Mouse (Mus musculus) left cerebral cortex, adult 18-20 months (tissue): ENCODE measurements around the gene Trim31. TPM values are rescaled to one million over a fixed set of nuclear protein-coding genes. Genes with fewer than 3 reads are reported as not detected.

Experiments
- DNase-seq, 2 experiments: peaks; one replicate each; pipeline ENCODE4 v3.0.0; 2021 to 2022; ENCODE audit warnings: low spot score in 2 of 2, mixed read lengths in 1 of 2
- total RNA-seq, 2 experiments: library from RNA; stranded (reverse); gene quantifications; 2 replicates each; pipeline ENCODE4 v1.2.3; 2021

The Trim31 gene
- total RNA-seq, 2 experiments from 2014 or later: not detected

DNA sequence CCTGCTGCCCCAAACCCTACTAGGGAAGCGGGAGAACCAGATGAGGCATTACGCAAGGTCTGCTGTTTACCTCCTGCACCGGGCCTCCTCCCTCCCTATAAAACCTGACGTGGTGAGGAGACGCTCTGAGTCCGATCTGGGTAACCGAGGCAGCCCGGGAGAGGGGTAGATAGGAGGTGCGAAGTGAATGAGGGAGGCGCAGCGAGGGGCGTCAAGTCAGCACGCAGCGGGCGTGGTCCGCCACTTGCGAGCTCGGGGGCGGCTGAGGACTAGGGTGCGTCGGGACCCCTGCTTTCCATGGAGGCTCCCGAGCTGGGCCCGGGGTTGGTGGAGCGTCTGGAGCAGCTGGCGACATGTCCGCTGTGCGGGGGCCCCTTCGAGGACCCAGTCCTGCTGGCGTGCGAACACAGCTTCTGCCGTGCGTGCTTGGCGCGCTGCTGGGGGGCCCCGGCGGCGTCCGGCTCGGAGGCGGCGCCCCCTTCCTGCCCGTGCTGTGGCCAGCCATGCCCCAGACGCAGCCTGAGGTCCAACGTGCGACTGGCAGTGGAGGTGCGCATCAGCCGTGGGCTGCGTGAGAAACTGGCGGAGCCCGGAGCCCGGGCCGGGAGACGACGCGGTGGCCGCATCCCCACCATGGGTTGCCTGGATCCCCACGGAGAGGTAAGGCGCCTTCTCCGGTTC, 45.0 kb downstream of the Trim31 start, which contains the start of gene Rnf39:
Rnf39 (plus strand) TSS at position 128 of the 681 bp plus-strand sequence.
- peak in 1 of 2 experiments; percentile 63 for DNase-seq

DNA sequence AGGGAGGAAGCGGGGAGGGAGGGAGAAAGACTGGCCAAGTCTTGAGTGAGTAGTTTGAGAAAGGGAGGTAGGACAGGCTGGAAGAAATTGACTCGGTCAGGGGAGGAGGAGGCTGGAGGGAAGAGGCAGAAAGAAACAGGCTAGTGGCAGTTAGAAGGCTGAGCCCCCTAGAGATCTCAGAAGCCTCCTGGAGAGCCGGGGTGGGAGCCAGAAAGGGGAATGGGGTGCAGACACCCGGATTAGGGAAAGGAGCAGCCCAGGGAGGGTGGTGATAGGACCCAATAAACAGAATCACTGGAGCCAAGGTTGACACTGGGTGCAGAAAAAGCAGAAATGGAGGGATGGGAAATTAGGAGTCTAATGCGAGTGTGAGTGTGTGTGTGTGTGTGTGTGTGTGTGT, 45.8 kb downstream of the Trim31 start:
- peak in 1 of 2 experiments; percentile 9 for DNase-seq

DNA sequence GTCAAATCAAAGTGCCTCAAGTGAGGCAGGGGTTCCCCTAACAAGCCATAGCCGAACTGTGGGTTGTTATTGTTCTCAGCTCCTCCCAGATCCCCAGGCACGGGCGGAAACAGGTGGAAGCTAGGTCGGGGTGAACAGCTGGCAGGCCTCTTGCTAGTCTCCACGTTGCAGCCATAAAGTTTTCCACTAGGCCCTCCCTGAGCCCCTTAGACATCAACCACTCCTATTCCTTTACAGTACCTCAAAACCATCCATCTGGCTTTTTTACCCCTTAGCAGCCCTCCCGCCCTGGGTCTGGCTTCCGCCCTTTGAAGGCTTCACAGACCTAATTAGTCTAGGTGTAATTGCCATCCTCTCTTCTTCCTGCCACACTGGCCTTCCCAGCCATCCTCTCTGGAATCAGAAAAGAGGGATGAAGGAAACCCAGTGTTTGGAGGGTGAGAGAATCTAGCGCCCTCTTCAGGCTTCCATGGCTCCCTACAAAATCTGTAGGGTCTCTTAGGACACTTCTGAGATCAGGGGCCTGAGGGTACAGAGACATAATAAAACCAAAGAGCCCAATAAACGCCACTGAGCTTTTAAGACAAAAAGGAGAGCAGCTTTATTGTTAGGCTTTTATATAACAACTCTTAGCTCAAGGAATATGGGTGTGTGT, 46.3 kb downstream of the Trim31 start:
- peak in 1 of 2 experiments; percentile 9 for DNase-seq

DNA sequence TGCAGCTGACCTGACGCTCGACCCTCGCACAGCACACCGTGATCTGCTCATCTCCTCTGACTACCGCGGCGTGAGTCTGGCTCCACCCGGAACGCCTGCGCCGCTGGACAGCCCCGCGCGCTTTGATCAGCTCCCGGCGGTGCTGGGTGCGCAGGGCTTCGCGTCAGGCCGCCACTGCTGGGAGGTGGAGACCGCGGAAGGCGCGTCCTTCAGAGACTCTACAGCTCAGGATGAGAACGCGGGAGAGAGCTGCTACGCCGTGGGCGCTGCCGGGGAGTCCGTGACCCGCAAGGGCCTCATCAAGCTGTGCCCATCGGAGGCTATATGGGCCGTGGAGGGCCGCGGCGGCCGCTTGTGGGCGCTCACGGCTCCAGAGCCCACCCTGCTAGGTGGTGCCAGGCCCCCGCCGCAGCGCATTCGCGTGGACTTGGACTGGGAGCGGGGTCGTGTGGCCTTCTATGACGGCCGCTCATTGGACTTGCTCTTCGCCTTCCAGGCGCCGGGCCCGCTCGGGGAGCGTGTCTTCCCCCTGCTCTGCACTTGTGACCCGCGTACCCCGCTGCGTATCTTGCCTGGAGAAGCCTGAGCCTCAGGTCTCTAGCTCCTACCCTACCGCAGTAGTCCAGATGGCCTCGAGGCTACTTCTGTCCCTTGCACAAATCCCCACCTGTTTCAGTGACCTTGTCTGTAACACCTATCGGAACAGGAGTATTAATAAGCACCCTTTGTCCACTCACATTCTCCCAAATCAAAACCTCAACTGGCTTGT, 49.3 kb downstream of the Trim31 start:
- DNase-seq: peak; percentile 52 to 68

DNA sequence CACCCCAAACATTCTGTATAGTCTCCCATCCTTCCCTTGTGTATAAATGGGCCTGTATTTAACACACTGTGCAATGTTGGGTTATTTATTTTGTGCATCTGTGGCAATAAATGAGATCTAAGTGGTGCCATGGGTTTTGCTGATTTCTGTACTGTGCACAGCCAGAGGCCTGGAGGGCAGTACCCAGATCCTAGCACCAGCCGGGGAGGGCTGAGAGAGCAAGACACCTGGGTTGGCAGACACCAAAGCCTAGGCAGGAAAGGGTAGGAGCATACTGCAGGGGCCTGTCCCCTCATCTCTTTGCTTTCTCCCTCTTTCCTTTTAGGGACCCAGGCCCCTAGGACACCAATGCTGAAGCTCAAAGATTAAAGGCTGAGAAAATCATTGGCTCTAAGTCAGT, 50.4 kb downstream of the Trim31 start:
- no peak for DNase-seq

DNA sequence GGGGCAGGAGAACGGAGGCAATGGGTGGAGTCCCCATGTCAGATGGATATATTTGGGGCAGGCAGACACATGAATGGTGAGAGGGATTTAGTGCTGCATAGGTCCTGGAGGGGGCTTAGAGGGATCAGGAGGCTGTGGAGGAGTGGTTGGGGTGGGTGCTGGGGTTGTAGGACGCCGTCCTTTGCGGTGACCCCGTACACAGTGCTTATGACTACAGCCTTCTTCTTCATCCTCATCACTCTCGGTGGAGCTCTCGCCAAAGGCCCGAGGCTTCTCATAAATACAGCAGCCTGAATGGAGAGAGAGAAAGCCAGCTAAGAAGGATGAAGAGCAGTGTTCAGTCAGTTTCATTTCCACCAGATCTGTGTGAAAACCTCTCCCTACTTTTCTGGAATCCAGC, 51.3 kb downstream of the Trim31 start:
- DNase-seq: no peak

DNA sequence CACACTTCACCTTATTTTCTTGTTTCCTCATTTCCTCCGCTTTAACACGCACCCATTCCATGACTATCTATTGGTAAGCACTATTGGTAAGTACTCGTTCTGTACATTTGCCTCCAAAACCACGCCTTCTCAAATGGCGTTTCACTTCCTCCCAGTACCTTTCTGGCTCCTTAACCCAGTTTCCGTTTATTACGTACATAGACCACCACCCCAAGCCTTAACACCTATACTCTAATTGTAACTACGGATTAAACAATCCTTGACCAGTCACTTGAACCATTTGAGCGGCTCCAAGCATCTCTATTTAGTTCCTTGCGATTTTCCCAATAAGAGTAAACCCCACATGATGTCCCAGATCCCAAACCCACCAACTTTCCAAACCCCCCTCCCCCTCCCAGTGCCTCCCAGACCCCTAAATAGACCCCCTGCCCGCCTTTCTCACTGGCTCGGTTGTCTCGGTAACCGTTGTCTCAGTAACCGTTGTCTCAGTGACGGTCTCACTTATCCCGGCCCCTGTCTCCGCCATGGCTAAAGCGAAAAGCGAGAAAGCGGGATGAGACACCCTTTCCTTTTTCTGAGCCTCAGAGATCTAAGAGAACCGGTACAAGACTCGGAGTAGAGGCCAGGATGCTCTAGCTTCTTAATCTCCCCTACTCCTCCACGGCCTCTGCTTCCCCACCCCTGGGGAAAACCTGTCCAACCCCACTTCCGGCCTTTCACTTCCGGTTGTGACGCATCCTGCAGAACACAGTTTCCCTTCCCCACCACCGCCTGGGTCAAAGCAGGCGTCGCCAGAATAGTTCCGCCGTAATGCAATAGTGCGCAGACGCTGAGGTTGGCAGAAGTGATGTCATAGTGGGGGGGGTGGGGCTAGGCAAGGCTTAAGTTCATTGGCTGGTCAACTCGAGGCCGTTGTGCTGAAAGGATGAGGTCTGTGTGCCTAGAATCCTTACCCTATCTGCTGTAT, 53.3 kb downstream of the Trim31 start, which contains the start of gene Ppp1r11:
Ppp1r11 (minus strand) TSS at position 761 of the 967 bp plus-strand sequence.
- peak; percentile 95 to 97 for DNase-seq

DNA sequence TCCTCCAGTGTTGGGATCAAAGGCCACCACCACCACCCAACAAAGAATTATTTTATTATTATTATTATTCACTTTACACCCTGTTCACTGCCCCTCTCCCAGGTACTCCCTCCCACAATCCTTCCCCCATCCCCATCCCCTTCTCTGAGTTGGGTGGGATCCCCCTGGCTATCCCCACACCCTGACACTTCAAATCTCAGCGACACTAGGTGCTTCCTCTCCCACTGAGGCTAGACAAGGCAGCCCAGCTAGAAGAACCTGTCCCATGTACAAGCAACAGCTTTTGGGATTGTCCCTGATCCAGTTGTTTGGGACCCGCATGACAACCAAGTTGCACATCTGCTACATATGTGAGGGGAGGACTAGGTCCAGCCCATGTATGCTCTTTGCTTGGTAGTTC, 54.7 kb downstream of the Trim31 start:
- DNase-seq: no peak

DNA sequence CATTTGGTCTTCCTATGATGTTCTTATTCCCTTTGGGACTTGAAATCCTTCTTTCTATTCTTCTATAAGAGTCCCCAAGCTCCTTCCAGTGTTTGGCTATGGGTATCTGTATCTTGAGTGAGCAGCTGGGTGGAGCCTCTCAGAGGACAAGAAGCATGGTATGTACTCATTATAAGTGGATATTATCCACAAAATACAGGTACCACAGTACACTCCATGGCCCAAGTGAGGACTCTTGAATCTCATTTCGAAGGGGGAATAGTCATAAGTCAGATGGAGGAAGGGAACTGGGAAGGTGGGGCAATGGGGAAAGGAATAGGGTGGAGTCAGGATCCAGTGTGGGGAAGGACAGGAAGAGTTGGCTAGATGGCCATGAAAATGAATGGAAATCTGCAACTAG, 55.1 kb downstream of the Trim31 start:
- no peak for DNase-seq

DNA sequence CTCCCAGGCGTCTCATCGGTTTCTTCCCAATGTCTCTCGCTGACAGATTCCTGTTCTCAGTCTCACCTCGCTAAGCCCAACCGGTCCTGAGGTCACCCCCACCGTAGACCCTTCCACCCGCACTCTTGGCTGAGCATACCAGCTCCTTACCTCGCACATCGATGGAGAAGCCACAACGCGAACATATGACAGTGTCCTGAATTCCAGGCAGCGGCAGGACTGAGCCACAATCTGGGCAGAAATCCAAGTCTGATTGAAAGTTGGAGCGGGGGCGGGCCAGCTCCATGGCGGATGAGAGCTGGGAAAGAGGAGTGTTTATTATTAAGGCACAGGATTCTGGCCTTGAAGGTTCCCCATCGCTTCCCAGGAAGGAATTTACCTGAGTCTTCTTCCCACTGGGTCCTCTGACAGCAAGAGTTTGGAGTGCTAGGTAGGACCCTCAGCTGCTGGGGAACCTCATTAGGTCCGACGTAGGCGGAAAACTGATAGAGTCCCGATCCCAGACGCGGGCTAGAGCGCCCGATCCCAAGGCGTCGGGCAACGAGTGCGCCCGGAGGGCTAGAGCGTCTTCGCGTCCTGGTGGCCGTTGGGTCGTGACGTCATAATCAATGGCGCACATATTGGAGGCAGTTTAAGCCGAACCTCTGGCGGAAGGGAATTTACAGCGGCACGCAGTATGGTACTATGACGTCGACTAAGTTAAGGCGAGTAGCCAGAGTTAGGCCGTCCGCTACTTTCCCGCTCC, 60.3 kb downstream of the Trim31 start, which contains the start of the genes Znrd1 and Znrd1as:
Znrd1 (minus strand) TSS at position 561 of the 745 bp plus-strand sequence.
Znrd1as (plus strand) TSS at position 594 of the 745 bp plus-strand sequence.
- peak; percentile 94 to 97 for DNase-seq

DNA sequence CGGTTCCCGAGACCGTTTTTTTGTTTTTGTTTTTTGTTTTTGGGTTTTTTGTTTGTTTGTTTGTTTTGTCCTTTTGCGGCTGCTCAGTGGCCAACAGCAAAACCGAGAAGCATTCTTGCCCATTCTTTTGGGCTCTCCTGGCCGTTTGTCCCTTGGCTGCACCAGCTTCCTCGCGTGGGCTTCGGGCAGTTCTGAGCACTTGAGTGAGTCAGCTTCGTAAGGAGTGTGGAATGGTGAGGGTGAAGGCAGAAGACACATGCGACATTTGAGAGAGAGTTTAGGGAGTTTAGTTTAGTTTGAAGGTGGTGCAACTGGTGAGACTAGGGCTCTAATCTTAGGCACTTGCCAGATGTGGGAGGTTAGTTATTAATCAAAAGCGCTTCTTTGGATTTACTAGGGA, 61.0 kb downstream of the Trim31 start:
- DNase-seq: no peak

Other genes starting within 250 kb of the Trim31 start
- gene H2-M1, start 225.9 kb upstream of the Trim31 start, total RNA-seq: not detected
- not detected for gene H2-M10.5, start 125.2 kb upstream of the Trim31 start, total RNA-seq
- not detected for gene H2-M10.6, start 85.9 kb upstream of the Trim31 start, total RNA-seq
- 10 to 100 TPM; 20.1 to 20.2 TPM for gene Trim26, start 61.0 kb upstream of the Trim31 start, total RNA-seq
- not detected for gene Trim15, start 30.9 kb upstream of the Trim31 start, total RNA-seq
- not detected for gene Trim10, start 28.5 kb upstream of the Trim31 start, total RNA-seq
- gene Trim40, start 8.0 kb upstream of the Trim31 start, total RNA-seq: under 1 TPM in 1 of 2 experiments, not detected in 1; 0.40 TPM
- gene Rnf39, start 44.8 kb downstream of the Trim31 start, total RNA-seq: 10 to 100 TPM in 1 of 2 experiments, 1 to 10 TPM in 1; 9.9 to 12.4 TPM
- 100 to 1,000 TPM; 136 to 142 TPM for gene Ppp1r11, start 53.6 kb downstream of the Trim31 start, total RNA-seq
- gene Znrd1, start 60.4 kb downstream of the Trim31 start, total RNA-seq: 10 to 100 TPM; 32.1 to 34.6 TPM
- gene Znrd1as, start 60.5 kb downstream of the Trim31 start, total RNA-seq: 1 to 10 TPM; 5.5 to 6.6 TPM
- under 1 TPM; 0.40 to 0.58 TPM for gene 2410137M14Rik, start 83.1 kb downstream of the Trim31 start, total RNA-seq
- 1 to 10 TPM; 1.1 to 1.4 TPM for gene H2-M5, start 91.4 kb downstream of the Trim31 start, total RNA-seq
- 10 to 100 TPM; 12.2 to 12.3 TPM for gene Zfp57, start 103.0 kb downstream of the Trim31 start, total RNA-seq
- 10 to 100 TPM; 21.3 to 24.8 TPM for gene Mog, start 125.3 kb downstream of the Trim31 start, total RNA-seq
- 100 to 1,000 TPM; 685 to 702 TPM for gene Gabbr1, start 147.8 kb downstream of the Trim31 start, total RNA-seq
- gene Olfr90, start 190.4 kb downstream of the Trim31 start, total RNA-seq: not detected
- gene Olfr91, start 200.2 kb downstream of the Trim31 start, total RNA-seq: not detected
- not detected for gene Olfr92, start 222.0 kb downstream of the Trim31 start, total RNA-seq